ENCODE assay signal across 9 mouse cellular contexts in genomic region chr12:104936223-104936622, GRCm38 (mm10).
A peak's percentile ranks its signal among the peaks of the same experiment; 100 is the strongest.
DNase-seq lines count a peak whose midpoint lies in the region; ATAC-seq and TF ChIP-seq lines count a peak whose summit lies in the region.
"Had no signal": no experiment of that assay in that cellular context is flagged by ENCODE, and none has a peak within 500 bp of the region (broad histone marks: within the 10 kb centered on the region; RNA-seq: fewer than 3 reads in every experiment).

No protein-coding gene starts in this region.

- no peak for ATAC-seq in liver, embryonic 11.5 days (replicated peaks; ENCODE audit: low FRiP score)
- no peak for ATAC-seq in midbrain, postnatal 0 days (ENCODE audit: low FRiP score)
- ATAC-seq in inflammation-experienced regulatory T-cells, adult 6 months, result no peak
- ATAC-seq: Patski had no signal

- 76% methylated on average over 4 of the region's 4 CpGs for WGBS in liver, embryonic 11.5 days
- 73% methylated on average over 4 of the region's 4 CpGs for WGBS in midbrain, postnatal 0 days

- H3K36me3 ChIP-seq in liver, embryonic 11.5 days (ENCODE audit: control insufficient read depth, insufficient read depth, low read length), result no peaks in the 10 kb centered on the region
- H3K36me3 ChIP-seq in midbrain, postnatal 0 days (ENCODE audit: insufficient read depth, low read length), result no peaks in the 10 kb centered on the region

- no peak overlapping the region for H3K27ac ChIP-seq in liver, embryonic 11.5 days (ENCODE audit: low read depth, low read length)
- H3K27ac ChIP-seq in midbrain, postnatal 0 days (ENCODE audit: low read depth, low read length), result no peak overlapping the region

- H3K9ac ChIP-seq in liver, embryonic 11.5 days (ENCODE audit: low read depth, low read length), result no peak overlapping the region
- no peak overlapping the region for H3K9ac ChIP-seq in midbrain, postnatal 0 days (replicated peaks; ENCODE audit: low read length, poor library complexity, severe bottlenecking)

- TF ChIP-seq CTCF in midbrain, postnatal 0 days (IDR thresholded peaks at IDR 0.05), result peak; percentile 76

- no peaks in the 10 kb centered on the region for H3K9me3 ChIP-seq in liver, embryonic 11.5 days (ENCODE audit: control insufficient read depth, low read length)
- H3K9me3 ChIP-seq in midbrain, postnatal 0 days (ENCODE audit: low read length), result no peaks in the 10 kb centered on the region

- no peak overlapping the region for H3K4me2 ChIP-seq in liver, embryonic 11.5 days
- no peak overlapping the region for H3K4me2 ChIP-seq in midbrain, postnatal 0 days (ENCODE audit: low read depth, low read length, poor library complexity, severe bottlenecking)

- DNase-seq in adrenal gland, postnatal 36 days, result peak; percentile 34 to 42
- no peak for DNase-seq in adrenal gland, postnatal 25 days
- DNase-seq in liver, result peak; percentile 65
- DNase-seq in liver, embryonic 11.5 days (ENCODE audit: low spot score), result no peak
- peak; percentile 44 for DNase-seq in c-Kit-negative CD71-positive TER-119-positive erythroid progenitor cells, embryonic 14.5 days (ENCODE audit: low read depth, low spot score)
- DNase-seq in midbrain, postnatal 0 days (ENCODE audit: low spot score), result no peak
- DNase-seq in cerebellum, adult 9-10 months, result no peak

- no peaks in the 10 kb centered on the region for H3K27me3 ChIP-seq in liver, embryonic 11.5 days (replicated peaks; ENCODE audit: control insufficient read depth, insufficient read depth, low read length)
- no peaks in the 10 kb centered on the region for H3K27me3 ChIP-seq in midbrain, postnatal 0 days (ENCODE audit: insufficient read depth, low read length)
- H3K27me3 ChIP-seq: Patski had no signal

- 0 out of 2 replicates have a peak, but pooled peaks cover 2% of the 10 kb centered on the region for H3K4me1 ChIP-seq in liver, embryonic 11.5 days (replicated peaks; ENCODE audit: control insufficient read depth, insufficient read depth, low read length)
- H3K4me1 ChIP-seq in midbrain, postnatal 0 days (ENCODE audit: insufficient read depth, low read length), result no peaks in the 10 kb centered on the region

- no peak overlapping the region for H3K4me3 ChIP-seq in liver, embryonic 11.5 days (ENCODE audit: low read depth, low read length)
- no peak overlapping the region for H3K4me3 ChIP-seq in midbrain, postnatal 0 days (ENCODE audit: low read depth, low read length)

Comparison
In these comparisons a context has a peak if more than half of its experiments do, and no peak if none do; other contexts are left out.
1. DNase-seq: peak in adrenal gland, postnatal 36 days (2 of 2), liver (single experiment) and c-Kit-negative CD71-positive TER-119-positive erythroid progenitor cells, embryonic 14.5 days (single experiment); none in adrenal gland, postnatal 25 days (single experiment), liver, embryonic 11.5 days (single experiment), midbrain, postnatal 0 days (single experiment) and cerebellum, adult 9-10 months (single experiment).